Mouse (Mus musculus): ENCODE results near the gene Dnajb4.

DNA sequence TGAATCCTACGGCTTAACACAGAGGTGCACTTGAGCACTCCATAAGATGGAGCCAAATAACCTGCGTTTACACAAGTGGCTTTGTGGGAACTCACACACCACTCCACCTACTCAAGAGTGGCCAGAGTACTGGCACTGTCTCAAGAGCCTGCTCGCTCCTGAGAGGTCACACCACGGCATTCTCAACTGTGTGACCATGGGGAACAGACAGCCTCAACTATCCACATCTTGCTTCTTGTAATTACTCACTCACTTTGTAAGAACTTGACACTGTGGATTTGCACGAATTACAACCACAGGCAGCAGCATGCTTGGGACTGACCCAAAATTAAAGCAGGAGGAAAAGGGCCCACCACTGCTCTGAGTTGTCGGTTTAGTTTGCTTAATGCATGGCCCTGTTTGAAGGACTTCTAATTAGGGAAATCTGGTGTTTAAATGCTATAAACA, 18.3 kb downstream of the Dnajb4 start:
- TF ChIP-seq POLR2A (IDR thresholded peaks at IDR 0.05; ENCODE audit: low read depth, low read length) (no peak), CTCF (IDR thresholded peaks at IDR 0.05; ENCODE audit: extremely low read depth, insufficient read length, insufficient replicate concordance, low read depth, low read length) (no peak)
